In genomic region chr1:164631679-164632078, GRCm38 (mm10) we compare ENCODE assay signal across 10 mouse cellular contexts.
DNase-seq lines count a peak whose midpoint lies in the region; TF ChIP-seq lines count a peak whose summit lies in the region.
"Had no signal": no experiment of that assay in that cellular context is flagged by ENCODE, and none has a peak within 500 bp of the region (broad histone marks: within the 10 kb centered on the region; RNA-seq: fewer than 3 reads in every experiment).

No protein-coding gene starts in this region.

- 68% methylated on average over 6 of the region's 6 CpGs for WGBS in kidney, adult 2 months

- H3K36me3 ChIP-seq in C2C12 (ENCODE audit: control insufficient read depth, insufficient read depth), result no peaks in the 10 kb centered on the region
- no peaks in the 10 kb centered on the region for H3K36me3 ChIP-seq in kidney, adult 2 months (ENCODE audit: control insufficient read depth, insufficient read depth, low read length)
- H3K36me3 ChIP-seq: neural tube, embryonic 12.5 days had no signal

- H3K27ac ChIP-seq in kidney, adult 2 months (ENCODE audit: insufficient read depth, low read depth, low read length), result no peak overlapping the region
- H3K27ac ChIP-seq: neural tube, embryonic 12.5 days had no signal

- intact Hi-C loops in heart, postnatal 10 days (cut with DNase I), result no loop called here

- H3K79me2 ChIP-seq in C2C12 (ENCODE audit: control insufficient read depth, insufficient read depth), result no peaks in the 10 kb centered on the region

- peak; percentile 15 to 18 for DNase-seq in layer of hippocampus, postnatal 36 days
- DNase-seq in layer of hippocampus, adult 8-10 months (ENCODE audit: low spot score in 2 of 2), result no peak
- DNase-seq in adipocyte (ENCODE audit: low spot score), result peak; percentile 84
- DNase-seq in heart, postnatal 10 days, result peak; percentile 40 to 45
- DNase-seq in thymus, postnatal 36 days, result no peak
- DNase-seq in kidney, adult 2 months, result no peak
- DNase-seq: cerebellum, adult 2 months had no signal

- no peaks in the 10 kb centered on the region for H3K79me3 ChIP-seq in C2C12 (ENCODE audit: low read depth)

- no peak for TF ChIP-seq POLR2A in kidney, adult 2 months (IDR thresholded peaks at IDR 0.05; ENCODE audit: low read depth, low read length)

- no peak for TF ChIP-seq CTCF in C2C12 (IDR thresholded peaks at IDR 0.05; ENCODE audit: control insufficient read depth, insufficient read depth, insufficient read length)
- no peak for TF ChIP-seq CTCF in kidney, adult 2 months (conservative IDR thresholded peaks at IDR 0.05; ENCODE audit: insufficient read depth, insufficient read length, low read depth, low read length)

- peaks cover 2% of the 10 kb centered on the region; the same call in 1 of the 2 replicates for H3K4me1 ChIP-seq in kidney, adult 2 months (ENCODE audit: control insufficient read depth, insufficient read depth, low read length)
- H3K4me1 ChIP-seq: neural tube, embryonic 12.5 days had no signal

- no peak overlapping the region for H3K4me3 ChIP-seq in C2C12 (ENCODE audit: insufficient read depth, poor library complexity, severe bottlenecking)
- no peak overlapping the region for H3K4me3 ChIP-seq in kidney, adult 2 months (ENCODE audit: insufficient read depth, low read depth, low read length)
- H3K4me3 ChIP-seq: erythroblast, embryonic 14.5 days; neural tube, embryonic 12.5 days had no signal

- H3K27me3 ChIP-seq in C2C12 (ENCODE audit: control insufficient read depth, insufficient read depth, insufficient read length), result no peaks in the 10 kb centered on the region
- H3K27me3 ChIP-seq in kidney, adult 2 months (replicated peaks; ENCODE audit: control insufficient read depth, insufficient read depth, low read length), result no peaks in the 10 kb centered on the region
- H3K27me3 ChIP-seq: neural tube, embryonic 12.5 days had no signal

- H3ac ChIP-seq in C2C12 (ENCODE audit: control insufficient read depth, insufficient read length, low read depth), result no peak overlapping the region

TF ChIP-seq in C2C12, 6 proteins besides CTCF, POLR2A, EP300 and RAD21:
- TF ChIP-seq MYOD1 (IDR thresholded peaks at IDR 0.05; ENCODE audit: control insufficient read depth, insufficient read length, low read depth) (peak; percentile 6), MAX (IDR thresholded peaks at IDR 0.05) (peak; percentile 49), CEBPB (IDR thresholded peaks at IDR 0.05; ENCODE audit: low read depth) (peak; percentile 86), FOSL1 (IDR thresholded peaks at IDR 0.05; ENCODE audit: insufficient read depth, low read length, poor library complexity, severe bottlenecking) (no peak)

Comparison
In these comparisons a context has a peak if more than half of its experiments do, and no peak if none do; other contexts are left out.
1. DNase-seq: peak in layer of hippocampus, postnatal 36 days (2 of 2), adipocyte (single experiment) and heart, postnatal 10 days (2 of 2); none in layer of hippocampus, adult 8-10 months (0 of 2), thymus, postnatal 36 days (0 of 2) and kidney, adult 2 months (single experiment).